Mouse (Mus musculus): ENCODE measurements around the gene Hdac4.

DNA sequence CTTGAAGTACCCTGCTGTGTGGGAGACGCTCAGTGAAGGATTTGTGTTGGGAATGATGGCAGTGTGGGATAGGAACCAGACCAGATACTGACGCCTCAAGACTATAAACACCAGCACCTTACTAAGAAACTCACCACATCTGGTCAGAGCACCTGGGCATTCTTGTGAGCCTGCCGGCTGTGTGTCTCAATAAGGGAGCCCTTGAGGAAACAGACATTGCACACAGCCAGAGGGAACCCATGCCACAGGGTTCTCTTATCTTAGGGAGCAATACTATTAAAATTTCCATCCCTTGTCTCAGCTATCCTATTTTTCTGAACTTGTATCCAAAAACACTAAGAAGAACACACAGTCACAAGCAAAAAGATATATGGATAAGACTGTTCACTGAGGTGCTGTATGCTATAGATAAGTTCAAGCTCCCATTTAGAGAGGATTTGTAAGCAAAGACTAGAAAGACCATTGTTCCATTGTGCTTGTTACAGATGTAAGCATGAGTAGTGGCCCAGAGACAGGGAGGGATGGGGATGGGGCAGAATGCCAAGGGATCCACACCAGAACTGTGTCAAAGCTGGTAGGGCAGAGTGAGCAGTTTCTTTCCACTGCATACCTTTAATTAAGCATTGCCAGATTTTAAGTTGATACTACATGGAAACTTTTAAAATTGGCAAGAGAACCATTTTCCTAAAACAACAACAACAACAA lies 70.8 kb downstream of the Hdac4 start:
- TF ChIP-seq GATA1 (IDR thresholded peaks at IDR 0.05; ENCODE audit: low read length) (no peak), TAL1 (IDR thresholded peaks at IDR 0.05; ENCODE audit: low read length) (no peak)
